Mouse (Mus musculus): ENCODE results near the gene Dpyd.

Dpyd gene

GRCm38 (mm10) chr3:119095223-119095886, 533.4 kb downstream of the Dpyd start:
- DNase-seq (ENCODE audit: low read depth, low spot score), result peak; percentile 93

GRCm38 (mm10) chr3:119126003-119126402, 564.1 kb downstream of the Dpyd start:
- no peak for DNase-seq (ENCODE audit: low read depth, low spot score)

- DNase-seq (ENCODE audit: low read depth, low spot score), result peak; percentile 57
These were observed 566.1 kb downstream of the Dpyd start for GRCm38 (mm10) chr3:119128076-119128475.

- no peak for DNase-seq (ENCODE audit: low read depth, low spot score)
These were observed 581.1 kb downstream of the Dpyd start for GRCm38 (mm10) chr3:119143034-119143433.

GRCm38 (mm10) chr3:119144788-119145187, 582.9 kb downstream of the Dpyd start:
- DNase-seq (ENCODE audit: low read depth, low spot score), result no peak

- no peak for DNase-seq (ENCODE audit: low read depth, low spot score)
These were observed 592.9 kb downstream of the Dpyd start for GRCm38 (mm10) chr3:119154604-119155444.

GRCm38 (mm10) chr3:119158670-119159069, 596.7 kb downstream of the Dpyd start:
- DNase-seq (ENCODE audit: low read depth, low spot score), result peak; percentile 82

GRCm38 (mm10) chr3:119165691-119166090, 603.8 kb downstream of the Dpyd start:
- DNase-seq (ENCODE audit: low read depth, low spot score), result no peak

GRCm38 (mm10) chr3:119168166-119168565, 606.2 kb downstream of the Dpyd start:
- DNase-seq (ENCODE audit: low read depth, low spot score), result no peak

- DNase-seq (ENCODE audit: low read depth, low spot score), result no peak
These were observed 606.7 kb downstream of the Dpyd start for GRCm38 (mm10) chr3:119168661-119169060.

- DNase-seq (ENCODE audit: low read depth, low spot score), result no peak
These were observed 621.3 kb downstream of the Dpyd start for GRCm38 (mm10) chr3:119183261-119183660.

GRCm38 (mm10) chr3:119194071-119194470, 632.1 kb downstream of the Dpyd start:
- no peak for DNase-seq (ENCODE audit: low read depth, low spot score)

- DNase-seq (ENCODE audit: low read depth, low spot score), result no peak
These were observed 633.7 kb downstream of the Dpyd start for GRCm38 (mm10) chr3:119195613-119196012.

- peak; percentile 9 for DNase-seq (ENCODE audit: low read depth, low spot score)
These were observed 659.0 kb downstream of the Dpyd start for GRCm38 (mm10) chr3:119220763-119221412.

GRCm38 (mm10) chr3:119243181-119243580, 681.3 kb downstream of the Dpyd start:
- no peak for DNase-seq (ENCODE audit: low read depth, low spot score)

- DNase-seq (ENCODE audit: low read depth, low spot score), result peak; percentile 13
These were observed 694.6 kb downstream of the Dpyd start for GRCm38 (mm10) chr3:119256516-119256915.

- no peak for DNase-seq (ENCODE audit: low read depth, low spot score)
These were observed 713.3 kb downstream of the Dpyd start for GRCm38 (mm10) chr3:119275241-119275640.

- no peak for DNase-seq (ENCODE audit: low read depth, low spot score)
These were observed 718.7 kb downstream of the Dpyd start for GRCm38 (mm10) chr3:119280671-119281070.

GRCm38 (mm10) chr3:119314693-119315092, 752.8 kb downstream of the Dpyd start:
- DNase-seq (ENCODE audit: low read depth, low spot score), result no peak

- DNase-seq (ENCODE audit: low read depth, low spot score), result no peak
These were observed 767.1 kb downstream of the Dpyd start for GRCm38 (mm10) chr3:119329063-119329462.

GRCm38 (mm10) chr3:119333335-119334305, 771.7 kb downstream of the Dpyd start:
- no peak for DNase-seq (ENCODE audit: low read depth, low spot score)

All from ES-CJ7 (cell line).